ENCODE assay signal across 15 mouse cellular contexts in genomic region chr10:120092548-120092947, GRCm38 (mm10).
"Had no signal": no experiment of that assay in that cellular context is flagged by ENCODE, and none has a peak within 500 bp of the region (broad histone marks: within the 10 kb centered on the region; RNA-seq: fewer than 3 reads in every experiment).

No protein-coding gene starts in this region.

- H3K27ac ChIP-seq: kidney, embryonic 15.5 days; limb, embryonic 13.5 days; liver, embryonic 15.5 days; lung, embryonic 15.5 days; macrophage; midbrain, embryonic 12.5 days; neural tube, embryonic 13.5 days; stomach, embryonic 15.5 days had no signal

- DNase-seq: kidney, postnatal 14 days; left cerebral cortex, postnatal 4 days; lung, postnatal 14 days; right cerebral cortex, postnatal 14 days; thymus, postnatal 36 days had no signal

- ATAC-seq: midbrain, embryonic 16.5 days had no signal

- H3K4me1 ChIP-seq: kidney, embryonic 15.5 days; limb, embryonic 13.5 days; liver, embryonic 15.5 days; lung, embryonic 15.5 days; megakaryocyte, embryonic 14.5 days; midbrain, embryonic 12.5 days; neural tube, embryonic 13.5 days; stomach, embryonic 15.5 days had no signal

- H3K4me2 ChIP-seq: kidney, embryonic 15.5 days; limb, embryonic 13.5 days; liver, embryonic 15.5 days; lung, embryonic 15.5 days; midbrain, embryonic 12.5 days; neural tube, embryonic 13.5 days; stomach, embryonic 15.5 days had no signal

- H3K4me3 ChIP-seq: kidney, embryonic 15.5 days; limb, embryonic 13.5 days; liver, embryonic 15.5 days; lung, embryonic 15.5 days; megakaryocyte, embryonic 14.5 days; midbrain, embryonic 12.5 days; neural tube, embryonic 13.5 days; stomach, embryonic 15.5 days had no signal

- H3K27me3 ChIP-seq: kidney, embryonic 15.5 days; limb, embryonic 13.5 days; liver, embryonic 15.5 days; lung, embryonic 15.5 days; megakaryocyte, embryonic 14.5 days; midbrain, embryonic 12.5 days; neural tube, embryonic 13.5 days; stomach, embryonic 15.5 days had no signal

- H3K9me3 ChIP-seq: kidney, embryonic 15.5 days; limb, embryonic 13.5 days; liver, embryonic 15.5 days; lung, embryonic 15.5 days; megakaryocyte, embryonic 14.5 days; midbrain, embryonic 12.5 days; stomach, embryonic 15.5 days had no signal

- H3K9ac ChIP-seq: kidney, embryonic 15.5 days; limb, embryonic 13.5 days; liver, embryonic 15.5 days; lung, embryonic 15.5 days; midbrain, embryonic 12.5 days; neural tube, embryonic 13.5 days; stomach, embryonic 15.5 days had no signal
